Mouse (Mus musculus) midbrain, embryonic 10.5 days (tissue): ENCODE measurements around the gene Fmo1. TPM values are rescaled to one million over a fixed set of nuclear protein-coding genes. Genes with fewer than 3 reads are reported as not detected.
"Not testable (repeated sequence)": the region's sequence is repeated elsewhere in the genome, so short reads cannot be mapped to it uniquely, and the experiment has no call there.

Experiments
- DNase-seq: peaks from one replicate; pipeline ENCODE4 v3.0.0-alpha.2; 2017; ENCODE audit warnings: low spot score
- H3K27ac ChIP-seq: fragments of 300-500 bp; sonication (generic); replicated peaks from 2 replicates; pipeline ENCODE4 v1.5.1; 2016; ENCODE audit warnings: mild to moderate bottlenecking
- H3K27me3 ChIP-seq: fragments of 300-500 bp; sonication (generic); 2 replicates; pipeline ENCODE4 v1.6.1; 2016; ENCODE audit warnings: low read depth, mild to moderate bottlenecking; ENCODE audit not compliant: poor library complexity, severe bottlenecking
- H3K36me3 ChIP-seq: fragments of 300-500 bp; sonication (generic); 2 replicates; pipeline ENCODE4 v1.6.1; 2016; ENCODE audit warnings: mild to moderate bottlenecking, moderate library complexity
- H3K4me1 ChIP-seq: fragments of 300-500 bp; sonication (generic); 2 replicates; pipeline ENCODE4 v1.6.1; 2016
- H3K4me3 ChIP-seq: fragments of 300-500 bp; sonication (generic); 2 replicates; pipeline ENCODE4 v1.5.1; 2016; ENCODE audit warnings: mild to moderate bottlenecking, moderate library complexity
- H3K9me3 ChIP-seq: fragments of 300-500 bp; sonication (generic); replicated peaks from 2 replicates; pipeline ENCODE4 v1.6.1; 2016; ENCODE audit warnings: mild to moderate bottlenecking
- WGBS: fragments of 180-500 bp; shearing (Covaris S2); methylation state at CpG from one replicate; pipeline ENCODE4 v1.1.7; 2016; 5-methylcytosine and 5-hydroxymethylcytosine counted together
- polyA plus RNA-seq: library from polyadenylated mRNA; unstranded; fragments of >200 nt; fragmentation: Nextera tagmentation; extraction: Ambion mirVana; gene quantifications from 2 replicates; pipeline ENCODE4 v1.2.1, GENCODE M21; 2016

Gene Fmo1
- polyA plus RNA-seq, 1 experiment from 2014 or later: 10.9 TPM

GRCm38 (mm10) chr1:162813836-162814156 lies 52.6 kb downstream of the Fmo1 start, which contains the start of gene Fmo4:
TSS of gene Fmo4 (minus strand) at chr1:162813972.
- Histone ChIP-seq H3K4me1 (peaks cover 20% of the 10 kb centered on the region), H3K4me3 (no peak within 1 kb of the TSS), H3K9me3 (no peaks in the 10 kb centered on the region), H3K36me3 (no peaks in the 10 kb centered on the region), H3K27ac (peak within 1 kb of the TSS; percentile 68; the same call in 1 of the 2 replicates), H3K27me3 (no peaks in the 10 kb centered on the region)
- no peak for DNase-seq
- WGBS: 51% methylated on average over 8 of the region's 8 CpGs

- Histone ChIP-seq H3K27ac (no peak overlapping the region), H3K4me1 (peaks cover 20% of the 10 kb centered on the region), H3K9me3 (no peaks in the 10 kb centered on the region), H3K36me3 (no peaks in the 10 kb centered on the region), H3K4me3 (no peak overlapping the region), H3K27me3 (no peaks in the 10 kb centered on the region)
- 91% methylated on average over 9 of the region's 9 CpGs for WGBS
- DNase-seq: no peak
Measured at GRCm38 (mm10) chr1:162813143-162813835, 53.1 kb downstream of the Fmo1 start.

- H3K9me3 ChIP-seq: no peaks in the 10 kb centered on the region
- no peak for DNase-seq
- H3K4me1 ChIP-seq: 0 out of 2 replicates have a peak, but pooled peaks cover under 1% of the 10 kb centered on the region
- no peak overlapping the region for H3K4me3 ChIP-seq
- WGBS: 84% methylated on average over 3 of the region's 3 CpGs
- H3K36me3 ChIP-seq: no peaks in the 10 kb centered on the region
- no peak overlapping the region for H3K27ac ChIP-seq
- no peaks in the 10 kb centered on the region for H3K27me3 ChIP-seq
Measured at GRCm38 (mm10) chr1:162808541-162808940, 57.9 kb downstream of the Fmo1 start.

DNA sequence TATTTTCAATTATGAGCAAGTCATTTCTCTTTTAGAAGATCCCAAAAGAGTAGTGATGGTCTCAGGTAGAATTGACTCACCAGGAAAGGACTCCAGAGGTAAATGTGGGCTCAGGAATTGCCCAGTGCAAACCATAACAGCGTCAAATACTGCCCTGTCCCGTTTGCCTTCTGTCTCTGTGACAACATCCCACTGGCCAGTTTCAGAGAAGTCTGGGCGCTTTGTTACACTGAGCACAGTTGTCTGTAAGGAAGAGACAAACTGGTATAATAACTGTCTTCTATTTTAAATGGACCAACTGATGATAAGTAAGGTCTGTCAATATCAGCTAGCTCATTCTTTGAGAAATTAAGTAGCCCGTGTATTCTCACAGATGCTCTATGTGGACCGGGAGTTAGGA lies 59.0 kb downstream of the Fmo1 start:
- 89% methylated on average over 5 of the region's 5 CpGs for WGBS
- DNase-seq: no peak
- Histone ChIP-seq H3K4me3 (no peak overlapping the region), H3K9me3 (no peaks in the 10 kb centered on the region), H3K4me1 (no peaks in the 10 kb centered on the region), H3K27ac (no peak overlapping the region), H3K36me3 (no peaks in the 10 kb centered on the region), H3K27me3 (no peaks in the 10 kb centered on the region)

DNA sequence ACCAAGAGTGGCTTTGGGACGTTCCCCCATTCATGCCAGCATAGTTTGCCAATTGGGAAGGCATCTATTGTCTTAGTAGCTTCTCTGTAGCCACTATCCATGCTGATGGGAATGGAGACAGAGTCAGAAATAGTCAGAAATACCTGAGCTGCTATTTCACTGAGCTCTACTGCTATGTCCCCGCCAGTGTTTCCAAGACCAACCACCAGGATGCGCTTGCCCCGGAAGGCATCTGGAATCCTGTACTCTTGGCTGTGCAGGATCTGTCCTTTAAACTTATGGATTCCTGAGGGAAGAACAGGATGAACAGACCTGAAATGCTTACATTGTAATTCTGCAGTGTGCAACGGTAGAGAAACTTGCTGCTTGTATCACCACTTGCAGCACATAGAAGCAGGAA lies 61.4 kb downstream of the Fmo1 start:
- no peaks in the 10 kb centered on the region for H3K4me1 ChIP-seq
- DNase-seq: no peak
- 57% methylated on average over 5 of the region's 5 CpGs for WGBS
- no peaks in the 10 kb centered on the region for H3K9me3 ChIP-seq
- no peaks in the 10 kb centered on the region for H3K36me3 ChIP-seq
- no peaks in the 10 kb centered on the region for H3K27me3 ChIP-seq
- H3K4me3 ChIP-seq: no peak overlapping the region
- no peak overlapping the region for H3K27ac ChIP-seq

- Histone ChIP-seq H3K27me3 (no peaks in the 10 kb centered on the region), H3K4me1 (no peaks in the 10 kb centered on the region), H3K27ac (no peak overlapping the region), H3K36me3 (no peaks in the 10 kb centered on the region), H3K9me3 (no peaks in the 10 kb centered on the region), H3K4me3 (no peak overlapping the region)
- DNase-seq: no peak
Measured at GRCm38 (mm10) chr1:162796441-162796840, 70.0 kb downstream of the Fmo1 start.

- DNase-seq: no peak
- no peaks in the 10 kb centered on the region for H3K27me3 ChIP-seq
- no peak overlapping the region for H3K27ac ChIP-seq
- no peak overlapping the region for H3K4me3 ChIP-seq
- no peaks in the 10 kb centered on the region for H3K9me3 ChIP-seq
- H3K4me1 ChIP-seq: no peaks in the 10 kb centered on the region
- H3K36me3 ChIP-seq: no peaks in the 10 kb centered on the region
- WGBS: 80% methylated on average over 7 of the region's 7 CpGs
Measured at GRCm38 (mm10) chr1:162792306-162793044, 73.9 kb downstream of the Fmo1 start.

DNA sequence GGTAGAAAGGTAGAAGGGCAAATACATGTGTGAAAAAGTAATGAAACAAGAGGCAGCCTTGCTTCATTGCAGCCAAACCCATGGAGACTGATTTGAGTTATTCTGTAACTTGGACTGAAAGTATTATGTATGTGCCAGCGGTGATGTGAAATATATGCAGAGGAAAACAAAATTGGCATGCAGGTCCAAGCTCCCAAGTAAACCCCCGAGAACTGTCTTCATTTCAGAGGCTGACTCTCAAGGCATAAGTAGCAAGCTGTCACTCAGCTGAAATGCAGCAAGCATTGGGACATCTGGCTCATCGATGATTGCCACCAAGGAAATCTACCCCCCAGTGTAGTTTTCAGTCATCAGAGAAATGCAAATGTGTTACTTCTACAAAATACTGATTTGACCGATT lies 81.2 kb downstream of the Fmo1 start:
- 82% methylated on average over 4 of the region's 4 CpGs for WGBS
- H3K27ac ChIP-seq: no peak overlapping the region
- no peak overlapping the region for H3K4me3 ChIP-seq
- H3K27me3 ChIP-seq: no peaks in the 10 kb centered on the region
- no peaks in the 10 kb centered on the region for H3K36me3 ChIP-seq
- H3K9me3 ChIP-seq: no peaks in the 10 kb centered on the region
- no peaks in the 10 kb centered on the region for H3K4me1 ChIP-seq
- DNase-seq: no peak

DNA sequence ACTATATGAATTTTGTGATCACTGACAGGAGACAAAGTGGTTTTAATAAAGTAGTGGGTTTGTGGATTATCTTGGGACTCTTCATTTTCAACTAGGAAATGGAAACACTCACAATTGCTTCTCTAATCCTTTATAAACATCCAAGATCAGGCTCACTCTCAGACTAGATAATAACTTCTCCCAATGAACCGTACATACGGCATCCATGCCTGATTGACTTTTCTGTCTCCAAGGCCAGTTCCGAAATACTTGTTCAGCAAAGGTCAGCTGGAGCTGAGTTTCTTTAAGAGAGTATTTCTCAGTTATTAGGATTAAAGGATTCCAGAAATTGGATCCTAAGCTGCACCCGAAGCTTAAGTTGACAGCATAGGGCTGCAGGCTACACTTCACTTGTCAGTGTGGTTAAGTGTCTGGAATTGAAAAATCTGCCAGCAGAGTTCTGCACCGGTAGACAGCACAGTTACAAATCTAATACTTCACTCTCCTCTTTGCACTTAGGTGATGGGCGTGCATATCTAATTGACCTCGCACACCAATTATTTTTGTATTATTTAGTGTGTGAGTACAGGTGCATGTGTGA lies 82.7 kb downstream of the Fmo1 start:
- WGBS: 76% methylated on average over 7 of the region's 7 CpGs
- H3K27me3 ChIP-seq: no peaks in the 10 kb centered on the region
- no peak overlapping the region for H3K27ac ChIP-seq
- no peaks in the 10 kb centered on the region for H3K9me3 ChIP-seq
- DNase-seq: no peak
- H3K4me3 ChIP-seq: no peak overlapping the region
- H3K36me3 ChIP-seq: no peaks in the 10 kb centered on the region
- H3K4me1 ChIP-seq: no peaks in the 10 kb centered on the region

- not testable (repeated sequence) for H3K4me1 ChIP-seq, H3K27me3 ChIP-seq, H3K27ac ChIP-seq, DNase-seq, H3K4me3 ChIP-seq, H3K9me3 ChIP-seq, H3K36me3 ChIP-seq
- 96% methylated on average over 2 of the region's 2 CpGs for WGBS
Measured at GRCm38 (mm10) chr1:162781035-162781434, 85.4 kb downstream of the Fmo1 start.

Other genes starting within 250 kb of the Fmo1 start
- gene Myoc, start 227.5 kb downstream of the Fmo1 start, polyA plus RNA-seq: not detected in 2 replicates
- not detected in 2 replicates for gene Myocos, start 208.4 kb downstream of the Fmo1 start, polyA plus RNA-seq
- gene Prrc2c, start 126.1 kb downstream of the Fmo1 start, polyA plus RNA-seq: 144 and 148 TPM in 2 replicates
- 0.58 and 0.95 TPM in 2 replicates for gene Fmo4, start 52.6 kb downstream of the Fmo1 start, polyA plus RNA-seq
- 0.02 TPM in 1 of 2 replicates, not detected in the other for gene Fmo2, start 32.1 kb upstream of the Fmo1 start, polyA plus RNA-seq
- not detected in 2 replicates for gene Fmo6, start 70.9 kb upstream of the Fmo1 start, polyA plus RNA-seq
- not detected in 2 replicates for gene Fmo3, start 117.9 kb upstream of the Fmo1 start, polyA plus RNA-seq
- gene Mroh9, start 219.1 kb upstream of the Fmo1 start, polyA plus RNA-seq: not detected in 2 replicates